Mouse (Mus musculus): ENCODE measurements at regions not wholly inside any gene's neighbourhood (a gene's known extent, or its start where the extent isn't known, plus 50 kb on each side); places are given as distances from the start of the nearest gene placed in this dataset.

- no peaks in the 10 kb centered on the region for H3K4me1 ChIP-seq (ENCODE audit: insufficient read depth, low read depth, low read length)
- H3K27me3 ChIP-seq (ENCODE audit: insufficient read depth, low read length), result no peaks in the 10 kb centered on the region
- no peaks in the 10 kb centered on the region for H3K36me3 ChIP-seq (replicated peaks)
- H3K9me3 ChIP-seq (replicated peaks), result peaks cover 2% of the 10 kb centered on the region; the same call in 1 of the 2 replicates
- no peak overlapping the region for H3K4me3 ChIP-seq (ENCODE audit: low read depth, low read length)
- TF ChIP-seq GATA2 (IDR thresholded peaks at IDR 0.05; ENCODE audit: borderline replicate concordance, low read depth, low read length), result no peak
- TF ChIP-seq TAL1 (conservative IDR thresholded peaks at IDR 0.05; ENCODE audit: low read depth, low read length), result no peak
- TF ChIP-seq GATA1 (IDR thresholded peaks at IDR 0.05; ENCODE audit: borderline replicate concordance, low read length), result no peak
- no peak for TF ChIP-seq POLR2AphosphoS5 (IDR thresholded peaks at IDR 0.05; ENCODE audit: insufficient replicate concordance, low read depth, low read length)
- no peak for ATAC-seq (ENCODE audit: extremely low read depth, insufficient number of reproducible peaks, low FRiP score, poor library complexity, severe bottlenecking)
- no peak for DNase-seq (ENCODE audit: low spot score)
Observed at GRCm38 (mm10) chr3:101224091-101224490, 63.6 kb downstream of the Cd2 start.

GRCm38 (mm10) chr3:101219897-101220296, 67.8 kb downstream of the Cd2 start:
- no peak for DNase-seq (ENCODE audit: low spot score)
- ATAC-seq (ENCODE audit: extremely low read depth, insufficient number of reproducible peaks, low FRiP score, poor library complexity, severe bottlenecking), result no peak

DNA sequence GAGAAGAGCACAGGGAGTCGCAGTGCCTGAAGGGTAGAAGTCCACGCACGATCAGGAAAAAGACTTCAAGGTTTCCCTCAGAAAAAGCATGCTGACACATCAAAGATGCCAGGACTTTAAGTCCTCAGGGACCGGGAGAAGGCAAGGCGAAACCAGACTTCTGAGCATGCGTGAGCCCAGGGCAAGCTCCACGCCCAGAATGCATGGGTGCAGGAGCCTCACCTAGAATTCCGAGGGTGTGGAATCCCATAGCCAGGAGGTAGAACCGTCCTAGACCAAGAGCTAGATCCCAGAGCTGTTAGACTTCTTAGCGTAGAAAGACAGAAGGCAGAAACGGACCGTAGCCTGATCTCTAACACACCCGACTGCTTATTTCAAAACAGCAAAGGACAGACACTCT, 71.0 kb downstream of the Cd2 start:
- Histone ChIP-seq H3K4me1 (ENCODE audit: insufficient read depth, low read depth, low read length) (no peaks in the 10 kb centered on the region), H3K27me3 (ENCODE audit: insufficient read depth, low read length) (no peaks in the 10 kb centered on the region; the same call in none of the 2 replicates), H3K4me3 (ENCODE audit: low read depth, low read length) (no peak overlapping the region), H3K36me3 (replicated peaks) (no peaks in the 10 kb centered on the region), H3K9me3 (replicated peaks) (peaks cover 2% of the 10 kb centered on the region; the same call in 1 of the 2 replicates)
- ATAC-seq (ENCODE audit: extremely low read depth, insufficient number of reproducible peaks, low FRiP score, poor library complexity, severe bottlenecking) (no peak), DNase-seq (ENCODE audit: low spot score) (no peak)
- TF ChIP-seq TAL1 (conservative IDR thresholded peaks at IDR 0.05; ENCODE audit: low read depth, low read length) (no peak), CTCF (IDR thresholded peaks at IDR 0.05; ENCODE audit: low read depth, low read length) (no peak), GATA1 (IDR thresholded peaks at IDR 0.05; ENCODE audit: borderline replicate concordance, low read length) (no peak), POLR2AphosphoS5 (IDR thresholded peaks at IDR 0.05; ENCODE audit: insufficient replicate concordance, low read depth, low read length) (no peak), GATA2 (IDR thresholded peaks at IDR 0.05; ENCODE audit: borderline replicate concordance, low read depth, low read length) (no peak)

More at GRCm38 (mm10) chr3:101219897-101220296, 67.8 kb downstream of the Cd2 start:
- peaks cover 2% of the 10 kb centered on the region; the same call in 1 of the 2 replicates for H3K9me3 ChIP-seq (replicated peaks)
- no peaks in the 10 kb centered on the region for H3K27me3 ChIP-seq (ENCODE audit: insufficient read depth, low read length)
- TF ChIP-seq CTCF (IDR thresholded peaks at IDR 0.05; ENCODE audit: low read depth, low read length) (peak; percentile 22; the same call in 1 of the 2 replicates), GATA2 (IDR thresholded peaks at IDR 0.05; ENCODE audit: borderline replicate concordance, low read depth, low read length) (no peak)
- no peaks in the 10 kb centered on the region for H3K36me3 ChIP-seq (replicated peaks)
- H3K4me3 ChIP-seq (ENCODE audit: low read depth, low read length), result no peak overlapping the region
- no peaks in the 10 kb centered on the region for H3K4me1 ChIP-seq (ENCODE audit: insufficient read depth, low read depth, low read length)

DNA sequence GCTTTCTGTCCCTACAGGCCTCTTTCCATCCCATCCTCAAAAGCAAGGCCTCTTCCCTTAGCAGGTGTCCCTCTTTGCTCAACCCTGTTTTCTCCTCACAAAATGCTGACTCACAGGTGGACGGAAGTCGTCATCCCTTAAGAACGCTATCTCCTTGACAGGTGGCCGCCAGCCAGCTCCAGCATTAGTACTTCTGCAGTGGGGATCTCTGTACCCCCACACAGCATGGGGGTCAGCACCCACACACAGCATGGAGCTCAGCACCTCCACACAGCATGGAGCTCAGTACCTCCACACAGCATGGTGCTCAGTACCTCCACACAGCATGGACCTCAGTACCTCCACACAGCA, 74.6 kb downstream of the Cd2 start:
- H3K4me3 ChIP-seq (ENCODE audit: low read depth, low read length), result no peak overlapping the region
- H3K9me3 ChIP-seq (replicated peaks), result no peaks in the 10 kb centered on the region
- no peak for ATAC-seq (ENCODE audit: extremely low read depth, insufficient number of reproducible peaks, low FRiP score, poor library complexity, severe bottlenecking)
- TF ChIP-seq GATA2 (IDR thresholded peaks at IDR 0.05; ENCODE audit: borderline replicate concordance, low read depth, low read length) (no peak), GATA1 (IDR thresholded peaks at IDR 0.05; ENCODE audit: borderline replicate concordance, low read length) (no peak), CTCF (IDR thresholded peaks at IDR 0.05; ENCODE audit: low read depth, low read length) (no peak), TAL1 (conservative IDR thresholded peaks at IDR 0.05; ENCODE audit: low read depth, low read length) (no peak), POLR2AphosphoS5 (IDR thresholded peaks at IDR 0.05; ENCODE audit: insufficient replicate concordance, low read depth, low read length) (no peak)
- no peaks in the 10 kb centered on the region for H3K4me1 ChIP-seq (ENCODE audit: insufficient read depth, low read depth, low read length)
- no peak for DNase-seq (ENCODE audit: low spot score)
- H3K27me3 ChIP-seq (ENCODE audit: insufficient read depth, low read length), result no peaks in the 10 kb centered on the region; the same call in none of the 2 replicates
- H3K36me3 ChIP-seq (replicated peaks), result no peaks in the 10 kb centered on the region

- DNase-seq (ENCODE audit: low spot score), result no peak
- ATAC-seq (ENCODE audit: extremely low read depth, insufficient number of reproducible peaks, low FRiP score, poor library complexity, severe bottlenecking), result no peak
Observed at GRCm38 (mm10) chr3:101212403-101213211, 75.1 kb downstream of the Cd2 start.

DNA sequence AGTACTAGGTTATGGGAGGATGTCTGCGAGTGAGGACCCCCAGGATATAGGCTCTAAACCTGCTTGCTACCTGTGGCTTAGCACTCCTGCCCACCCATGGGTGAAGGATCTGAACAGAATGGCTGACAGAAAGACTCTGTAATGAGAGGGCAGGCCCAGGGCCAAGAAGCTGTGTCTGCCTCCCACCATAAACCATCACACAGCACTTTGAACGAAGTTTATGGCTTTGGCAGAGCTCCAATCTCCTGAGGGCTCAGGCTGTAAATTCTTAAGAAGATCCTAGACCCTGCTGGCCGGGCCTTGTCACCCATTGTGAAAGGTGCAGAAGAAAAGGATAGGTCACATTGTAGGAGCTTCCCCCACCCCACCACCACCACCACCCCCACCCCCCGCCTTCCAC, 75.8 kb downstream of the Cd2 start:
- no peaks in the 10 kb centered on the region for H3K4me1 ChIP-seq (ENCODE audit: insufficient read depth, low read depth, low read length)
- no peaks in the 10 kb centered on the region for H3K9me3 ChIP-seq (replicated peaks)
- no peaks in the 10 kb centered on the region; the same call in none of the 2 replicates for H3K27me3 ChIP-seq (ENCODE audit: insufficient read depth, low read length)
- H3K4me3 ChIP-seq (ENCODE audit: low read depth, low read length), result no peak overlapping the region
- ATAC-seq (ENCODE audit: extremely low read depth, insufficient number of reproducible peaks, low FRiP score, poor library complexity, severe bottlenecking) (no peak), DNase-seq (ENCODE audit: low spot score) (no peak)
- no peaks in the 10 kb centered on the region for H3K36me3 ChIP-seq (replicated peaks)
- no peak for TF ChIP-seq TAL1 (conservative IDR thresholded peaks at IDR 0.05; ENCODE audit: low read depth, low read length)
- no peak for TF ChIP-seq GATA2 (IDR thresholded peaks at IDR 0.05; ENCODE audit: borderline replicate concordance, low read depth, low read length)
- TF ChIP-seq CTCF (IDR thresholded peaks at IDR 0.05; ENCODE audit: low read depth, low read length), result no peak
- TF ChIP-seq POLR2AphosphoS5 (IDR thresholded peaks at IDR 0.05; ENCODE audit: insufficient replicate concordance, low read depth, low read length), result no peak

More at GRCm38 (mm10) chr3:101212403-101213211, 75.1 kb downstream of the Cd2 start:
- Histone ChIP-seq H3K4me1 (ENCODE audit: insufficient read depth, low read depth, low read length) (no peaks in the 10 kb centered on the region), H3K36me3 (replicated peaks) (no peaks in the 10 kb centered on the region), H3K4me3 (ENCODE audit: low read depth, low read length) (no peak overlapping the region), H3K9me3 (replicated peaks) (no peaks in the 10 kb centered on the region), H3K27me3 (ENCODE audit: insufficient read depth, low read length) (no peaks in the 10 kb centered on the region; the same call in none of the 2 replicates)
- TF ChIP-seq POLR2AphosphoS5 (IDR thresholded peaks at IDR 0.05; ENCODE audit: insufficient replicate concordance, low read depth, low read length) (no peak), GATA2 (IDR thresholded peaks at IDR 0.05; ENCODE audit: borderline replicate concordance, low read depth, low read length) (no peak), GATA1 (IDR thresholded peaks at IDR 0.05; ENCODE audit: borderline replicate concordance, low read length) (no peak), TAL1 (conservative IDR thresholded peaks at IDR 0.05; ENCODE audit: low read depth, low read length) (no peak), CTCF (IDR thresholded peaks at IDR 0.05; ENCODE audit: low read depth, low read length) (no peak)

Data from G1E (cell line).